Mouse (Mus musculus) forebrain, embryonic 14.5 days (tissue): ENCODE results near the gene Sfswap. TPM values are rescaled to one million over a fixed set of nuclear protein-coding genes. Genes with fewer than 3 reads are reported as not detected.

Experiments
- ATAC-seq: fragments of 200-750 bp; cut with Nextera tagmentation; 2 replicates; pipeline ENCODE4 v1.8.0; 2017; ENCODE audit warnings: mild to moderate bottlenecking, moderate library complexity
- DNase-seq: peaks from one replicate; pipeline ENCODE4 v3.0.0-alpha.2; 2015; ENCODE audit warnings: low spot score
- H3K27ac ChIP-seq: fragments of 300-500 bp; sonication (generic); 2 replicates; pipeline ENCODE4 v1.5.1; 2014; ENCODE audit warnings: low read depth, mild to moderate bottlenecking, control low read depth, low read length, moderate library complexity
- H3K27me3 ChIP-seq: fragments of 300-500 bp; sonication (generic); replicated peaks from 2 replicates; pipeline ENCODE4 v1.6.1; 2014; ENCODE audit warnings: low read length, control low read depth, mixed read lengths; ENCODE audit not compliant: control insufficient read depth, insufficient read depth
- H3K36me3 ChIP-seq: fragments of 300-500 bp; sonication (generic); 2 replicates; pipeline ENCODE4 v1.6.1; 2014; ENCODE audit warnings: low read length, control low read depth; ENCODE audit not compliant: control insufficient read depth, insufficient read depth
- H3K4me1 ChIP-seq: fragments of 300-500 bp; sonication (generic); 2 replicates; pipeline ENCODE4 v1.6.1; 2014; ENCODE audit warnings: antibody characterized with exemption, low read length, control low read depth; ENCODE audit not compliant: control insufficient read depth, insufficient read depth
- H3K4me2 ChIP-seq: fragments of 300-500 bp; sonication (generic); 2 replicates; pipeline ENCODE4 v1.6.1; 2014; ENCODE audit warnings: mild to moderate bottlenecking, control low read depth, low read length
- H3K4me3 ChIP-seq: fragments of 300-500 bp; sonication (generic); 2 replicates; pipeline ENCODE4 v1.5.1; 2014; ENCODE audit warnings: low read depth, low read length, control low read depth
- H3K9ac ChIP-seq: fragments of 300-500 bp; sonication (generic); 2 replicates; pipeline ENCODE4 v1.6.1; 2014; ENCODE audit warnings: mild to moderate bottlenecking, low read length, control low read depth, moderate library complexity
- H3K9me3 ChIP-seq: fragments of 300-500 bp; sonication (generic); replicated peaks from 2 replicates; pipeline ENCODE4 v1.6.1; 2016; ENCODE audit warnings: low read length, control low read depth, mixed read lengths; ENCODE audit not compliant: control insufficient read depth
- WGBS: fragments of 180-500 bp; shearing (Covaris S2); extraction: QIAGEN DNeasy Blood & Tissue Kit; methylation state at CpG from one replicate; pipeline ENCODE4 v1.1.7; 2014; 5-methylcytosine and 5-hydroxymethylcytosine counted together
- polyA plus RNA-seq: library from polyadenylated mRNA; unstranded; fragments of >200 nt; fragmentation: Nextera tagmentation; extraction: Ambion mirVana; gene quantifications from 2 replicates; pipeline ENCODE4 v1.2.1, GENCODE M21; 2014

The Sfswap gene
- polyA plus RNA-seq, 1 experiment from 2014 or later = 37.7 TPM

DNA sequence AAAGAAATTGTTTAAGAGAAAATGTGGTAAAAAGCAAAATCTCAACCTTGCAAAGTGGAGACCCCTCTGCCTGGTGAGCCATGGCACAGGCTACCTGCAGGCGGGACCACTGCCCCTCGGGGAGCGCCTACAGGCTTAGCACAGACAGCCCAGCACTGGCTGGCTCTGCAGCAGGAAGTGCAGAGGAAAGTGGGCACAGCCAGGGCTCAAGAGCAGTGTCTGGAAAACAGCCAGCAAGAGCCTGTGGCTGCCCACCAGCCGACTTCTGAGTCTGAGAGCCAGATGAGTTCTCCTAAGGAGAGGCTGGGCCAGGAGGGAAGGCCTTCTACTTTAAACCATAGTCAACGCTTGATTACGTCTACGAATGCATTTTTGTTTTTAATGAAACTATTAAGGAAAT lies 20.5 kb downstream of the Sfswap start:
- H3K4me1 ChIP-seq = no peaks in the 10 kb centered on the region
- no peak overlapping the region for H3K4me2 ChIP-seq
- ATAC-seq = no peak
- H3K36me3 ChIP-seq = peaks cover 85% of the 10 kb centered on the region
- H3K4me3 ChIP-seq = no peak overlapping the region
- H3K9ac ChIP-seq = no peak overlapping the region
- no peaks in the 10 kb centered on the region for H3K9me3 ChIP-seq
- no peak overlapping the region for H3K27ac ChIP-seq
- peak; percentile 7 for DNase-seq
- 90% methylated on average over 7 of the region's 7 CpGs for WGBS
- H3K27me3 ChIP-seq = no peaks in the 10 kb centered on the region

DNA sequence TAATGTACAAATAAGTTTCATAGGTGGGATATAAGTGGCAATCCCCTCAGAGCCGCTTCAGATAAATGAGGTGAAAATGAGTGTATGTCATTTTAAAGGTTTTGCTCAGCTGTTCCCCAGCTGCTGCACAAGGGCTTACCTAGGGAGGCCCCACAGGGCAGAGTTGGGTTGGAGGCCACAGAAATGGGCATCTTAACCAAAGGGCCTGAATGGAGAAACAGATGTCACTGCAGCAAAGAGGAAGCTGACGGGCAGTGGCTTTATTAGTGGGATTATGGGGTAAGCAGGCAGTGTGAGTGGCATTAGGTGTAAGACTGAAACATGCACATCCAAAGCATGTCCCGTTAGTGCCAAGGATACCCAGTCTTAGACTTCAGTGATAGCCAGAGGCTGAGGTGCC lies 20.9 kb downstream of the Sfswap start:
- Histone ChIP-seq H3K27me3 (no peaks in the 10 kb centered on the region), H3K4me2 (no peak overlapping the region), H3K4me1 (no peaks in the 10 kb centered on the region), H3K27ac (no peak overlapping the region), H3K9ac (no peak overlapping the region), H3K4me3 (no peak overlapping the region), H3K9me3 (no peaks in the 10 kb centered on the region), H3K36me3 (peaks cover 85% of the 10 kb centered on the region)
- ATAC-seq = no peak
- WGBS = 89% methylated on average over 3 of the region's 3 CpGs
- no peak for DNase-seq

DNA sequence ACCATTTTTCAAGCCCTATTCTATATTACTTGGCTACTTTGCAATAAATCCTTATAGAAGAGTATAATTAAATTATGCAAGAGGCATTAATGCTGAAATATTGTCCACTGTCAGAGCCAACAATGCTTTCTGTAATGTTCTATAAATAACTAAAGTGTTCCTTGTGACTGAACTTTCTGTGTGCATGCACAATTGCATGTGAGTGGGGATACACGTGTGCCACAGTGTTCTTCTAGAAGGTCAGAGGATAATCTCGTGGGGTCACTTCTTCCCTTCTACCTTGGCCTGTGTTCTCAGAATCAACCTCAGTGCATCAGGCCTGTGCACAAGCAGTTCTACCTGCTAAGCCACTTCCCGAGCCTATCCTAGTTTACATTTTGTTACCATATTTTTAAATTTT lies 22.1 kb downstream of the Sfswap start:
- ATAC-seq (no peak), DNase-seq (no peak)
- no peaks in the 10 kb centered on the region for H3K9me3 ChIP-seq
- H3K36me3 ChIP-seq = peaks cover 86% of the 10 kb centered on the region
- H3K27me3 ChIP-seq = no peaks in the 10 kb centered on the region
- no peak overlapping the region for H3K4me2 ChIP-seq
- H3K4me1 ChIP-seq = no peaks in the 10 kb centered on the region
- H3K4me3 ChIP-seq = no peak overlapping the region
- 92% methylated on average over 3 of the region's 3 CpGs for WGBS
- no peak overlapping the region for H3K9ac ChIP-seq
- H3K27ac ChIP-seq = no peak overlapping the region

DNA sequence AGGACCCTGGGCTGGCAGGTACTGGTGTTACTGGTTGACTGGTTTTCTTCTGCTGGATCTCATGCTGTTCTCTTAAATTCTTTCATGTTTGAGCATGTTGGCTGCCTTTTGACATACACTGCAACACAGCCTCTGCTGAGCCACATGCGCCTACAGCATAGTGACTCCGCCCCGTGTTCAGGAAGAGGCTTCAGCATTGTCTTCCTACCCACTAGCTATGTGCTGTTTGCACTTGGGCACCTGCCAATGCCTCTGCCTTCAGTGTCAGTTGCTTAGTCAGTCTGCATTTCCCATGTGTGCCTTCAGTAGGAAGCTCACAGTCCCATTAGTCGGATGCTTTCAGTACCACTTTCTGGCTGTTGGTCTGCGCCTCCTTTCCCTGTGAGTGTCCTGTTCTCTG lies 23.7 kb downstream of the Sfswap start:
- 90% methylated on average over 5 of the region's 5 CpGs for WGBS
- ATAC-seq (no peak), DNase-seq (no peak)
- H3K4me3 ChIP-seq = no peak overlapping the region
- no peaks in the 10 kb centered on the region for H3K9me3 ChIP-seq
- no peaks in the 10 kb centered on the region for H3K27me3 ChIP-seq
- no peak overlapping the region for H3K4me2 ChIP-seq
- H3K4me1 ChIP-seq = no peaks in the 10 kb centered on the region
- H3K36me3 ChIP-seq = peaks cover 82% of the 10 kb centered on the region
- no peak overlapping the region for H3K27ac ChIP-seq
- H3K9ac ChIP-seq = no peak overlapping the region

DNA sequence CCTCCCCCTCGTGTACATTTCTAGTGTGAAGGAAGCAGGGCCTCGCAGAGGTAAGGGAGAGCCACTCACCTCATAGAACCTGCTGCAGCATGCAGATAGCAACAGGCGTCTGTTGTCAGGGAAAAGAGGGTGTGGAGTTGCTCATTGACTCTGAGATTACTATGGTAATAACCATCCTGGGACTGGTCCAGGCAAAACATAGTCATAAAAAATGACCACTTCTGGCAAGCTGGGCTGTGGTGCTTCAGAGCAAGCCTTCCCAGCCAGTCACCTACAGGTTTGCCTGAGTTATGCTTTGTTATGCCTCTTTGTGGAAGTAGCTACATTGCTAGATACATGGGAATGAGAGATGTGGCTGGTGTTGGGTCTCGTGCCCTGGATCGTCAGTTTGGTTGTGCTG lies 26.1 kb downstream of the Sfswap start:
- no peak for ATAC-seq
- no peaks in the 10 kb centered on the region for H3K27me3 ChIP-seq
- no peak overlapping the region for H3K4me2 ChIP-seq
- H3K4me1 ChIP-seq = no peaks in the 10 kb centered on the region
- H3K9ac ChIP-seq = no peak overlapping the region
- no peak overlapping the region for H3K4me3 ChIP-seq
- 97% methylated on average over 5 of the region's 5 CpGs for WGBS
- H3K36me3 ChIP-seq = peaks cover 77% of the 10 kb centered on the region
- H3K9me3 ChIP-seq = no peaks in the 10 kb centered on the region
- H3K27ac ChIP-seq = no peak overlapping the region
- no peak for DNase-seq

DNA sequence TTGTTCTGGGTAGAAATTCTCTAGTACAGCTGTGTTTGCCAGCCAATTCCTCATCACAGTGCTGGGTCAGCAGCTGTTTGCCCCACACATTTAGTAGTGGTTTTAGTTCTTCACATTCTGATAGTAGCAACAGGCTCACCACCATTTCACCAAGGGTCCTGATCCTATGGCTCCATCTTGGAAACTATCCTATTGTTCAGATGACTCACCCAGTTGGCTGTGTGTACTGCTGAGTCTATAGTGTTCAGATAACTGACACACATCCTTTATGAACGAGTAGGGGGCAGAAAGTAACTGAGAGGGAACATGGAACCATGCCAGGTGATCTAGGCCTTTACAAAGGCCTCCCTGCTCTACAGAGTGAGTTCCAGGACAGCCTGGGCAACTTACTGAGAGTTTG lies 28.6 kb downstream of the Sfswap start:
- H3K4me3 ChIP-seq = no peak overlapping the region
- no peak for ATAC-seq
- no peak overlapping the region for H3K27ac ChIP-seq
- no peak for DNase-seq
- no peaks in the 10 kb centered on the region for H3K27me3 ChIP-seq
- peaks cover 66% of the 10 kb centered on the region for H3K36me3 ChIP-seq
- H3K9me3 ChIP-seq = no peaks in the 10 kb centered on the region
- H3K4me1 ChIP-seq = no peaks in the 10 kb centered on the region
- 52% methylated on average over 1 of the region's 1 CpGs for WGBS
- no peak overlapping the region for H3K4me2 ChIP-seq
- no peak overlapping the region for H3K9ac ChIP-seq

DNA sequence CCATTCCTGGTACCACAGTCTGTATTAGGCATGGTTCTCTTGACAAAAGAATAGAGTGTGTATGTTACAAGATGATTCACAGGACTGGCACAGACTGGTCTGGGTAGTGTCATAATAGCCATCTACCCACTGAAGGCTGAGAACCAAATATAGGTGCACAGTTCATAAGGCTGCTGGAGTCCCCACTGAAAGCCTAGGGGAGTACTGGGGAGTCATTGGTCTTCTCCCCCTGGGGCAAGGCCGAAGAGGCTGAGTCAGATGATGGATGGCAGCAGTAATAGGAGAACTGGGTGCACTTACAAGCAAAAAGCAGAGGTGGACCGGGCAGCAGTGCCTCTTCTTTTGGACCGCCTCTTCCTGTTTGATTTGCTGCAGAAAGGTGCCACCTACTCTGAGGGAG lies 32.7 kb downstream of the Sfswap start:
- no peak overlapping the region for H3K27ac ChIP-seq
- no peak overlapping the region for H3K9ac ChIP-seq

DNA sequence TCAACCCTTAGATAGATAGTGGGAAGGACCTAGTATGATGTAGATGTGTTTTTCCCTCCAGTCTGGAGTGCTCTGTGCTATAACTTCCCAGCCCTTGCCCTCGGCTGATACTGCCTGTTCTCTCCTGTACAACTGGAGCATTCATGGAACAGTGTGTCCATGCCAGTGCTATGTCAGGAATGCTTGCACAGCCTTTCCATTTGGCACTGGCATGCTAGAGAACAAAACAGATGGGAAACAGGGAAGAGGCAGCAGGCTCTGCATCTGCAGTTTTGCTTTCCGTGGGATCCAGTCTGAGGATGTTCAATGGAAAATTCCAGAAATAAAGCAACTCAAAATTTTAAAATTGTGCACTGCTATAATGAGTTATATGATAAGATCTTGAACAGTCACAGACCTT lies 33.5 kb downstream of the Sfswap start:
- Histone ChIP-seq H3K9me3 (no peaks in the 10 kb centered on the region), H3K4me2 (no peak overlapping the region), H3K27ac (no peak overlapping the region), H3K4me3 (no peak overlapping the region), H3K27me3 (no peaks in the 10 kb centered on the region), H3K4me1 (no peaks in the 10 kb centered on the region), H3K9ac (no peak overlapping the region), H3K36me3 (peaks cover 28% of the 10 kb centered on the region)
- WGBS = 90% methylated on average over 2 of the region's 2 CpGs
- peak; percentile 49 for DNase-seq
- ATAC-seq = no peak

More for the DNA sequence above, 32.7 kb downstream of the Sfswap start:
- WGBS = 92% methylated on average over 3 of the region's 3 CpGs
- Histone ChIP-seq H3K4me1 (no peaks in the 10 kb centered on the region), H3K27me3 (no peaks in the 10 kb centered on the region), H3K4me2 (no peak overlapping the region), H3K36me3 (peaks cover 32% of the 10 kb centered on the region), H3K9me3 (no peaks in the 10 kb centered on the region), H3K4me3 (no peak overlapping the region)
- DNase-seq = no peak
- no peak for ATAC-seq

DNA sequence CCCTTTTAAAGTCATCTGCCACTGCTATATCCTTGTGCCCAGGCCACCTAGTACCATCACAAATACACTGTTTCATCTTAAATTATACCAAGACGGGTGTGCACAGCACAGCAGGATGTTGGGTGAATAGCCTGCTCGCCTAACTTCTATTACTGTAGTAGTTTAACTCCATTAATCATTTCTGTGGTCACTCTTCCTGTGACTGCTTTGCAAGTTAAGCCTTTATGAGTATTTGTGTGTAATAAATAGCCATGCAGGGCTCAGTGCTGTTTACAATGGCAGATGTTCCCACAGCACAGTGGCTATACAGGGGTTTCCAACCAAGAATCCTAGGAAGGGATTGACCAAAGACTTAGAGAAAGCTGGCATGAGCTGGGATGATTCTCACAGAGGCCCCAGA lies 34.0 kb downstream of the Sfswap start:
- Histone ChIP-seq H3K27ac (no peak overlapping the region), H3K4me1 (no peaks in the 10 kb centered on the region), H3K27me3 (no peaks in the 10 kb centered on the region), H3K4me3 (no peak overlapping the region), H3K36me3 (peaks cover 28% of the 10 kb centered on the region), H3K9ac (no peak overlapping the region), H3K9me3 (no peaks in the 10 kb centered on the region), H3K4me2 (no peak overlapping the region)
- DNase-seq (no peak), ATAC-seq (no peak)
- 87% methylated on average over 2 of the region's 2 CpGs for WGBS
